Mouse (Mus musculus): ENCODE measurements around the gene Camta1.

The Camta1 gene

DNA sequence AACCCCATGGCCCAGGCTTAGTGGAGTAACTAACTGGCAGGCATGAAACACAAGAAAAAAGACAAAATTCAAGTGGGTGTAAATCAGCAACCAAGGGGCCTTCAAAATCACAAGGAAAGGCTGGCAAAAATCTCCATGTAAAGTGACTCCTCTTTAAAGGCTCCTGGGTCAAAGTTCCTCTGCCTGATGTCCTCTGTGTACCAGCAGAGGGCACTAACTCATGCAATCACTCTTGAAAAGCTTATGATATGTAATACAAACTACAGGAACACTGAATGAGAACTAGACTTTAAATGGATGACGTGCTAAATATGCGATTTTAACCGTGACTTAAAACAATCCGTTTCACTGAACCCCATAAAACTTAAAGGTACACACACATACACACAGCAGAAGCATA lies 83.2 kb downstream of the Camta1 start:
- DNase-seq, result peak; percentile 41

DNA sequence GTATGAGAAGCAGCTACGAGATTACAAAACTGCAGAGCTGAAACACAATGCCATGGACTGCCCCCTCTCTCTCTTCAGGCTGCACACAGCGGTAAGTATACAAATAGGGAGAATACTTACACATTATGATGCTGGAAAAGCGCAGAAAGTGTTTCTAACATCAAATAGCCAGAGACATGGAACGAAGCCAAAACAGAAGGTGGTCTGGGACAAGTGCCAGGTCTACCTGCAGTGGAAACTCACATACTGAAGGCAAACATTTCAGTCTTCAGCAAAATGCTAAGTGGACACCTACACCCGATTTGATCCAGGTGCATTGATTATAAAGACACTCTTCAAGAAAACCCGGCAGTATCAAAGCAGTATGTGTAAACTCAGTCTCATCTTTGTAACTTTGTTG lies 84.2 kb downstream of the Camta1 start:
- DNase-seq, result peak; percentile 53

GRCm38 (mm10) chr4:151775441-151775840 lies 86.2 kb downstream of the Camta1 start:
- no peak for DNase-seq

GRCm38 (mm10) chr4:151773651-151774050 lies 88.0 kb downstream of the Camta1 start:
- DNase-seq, result no peak

DNA sequence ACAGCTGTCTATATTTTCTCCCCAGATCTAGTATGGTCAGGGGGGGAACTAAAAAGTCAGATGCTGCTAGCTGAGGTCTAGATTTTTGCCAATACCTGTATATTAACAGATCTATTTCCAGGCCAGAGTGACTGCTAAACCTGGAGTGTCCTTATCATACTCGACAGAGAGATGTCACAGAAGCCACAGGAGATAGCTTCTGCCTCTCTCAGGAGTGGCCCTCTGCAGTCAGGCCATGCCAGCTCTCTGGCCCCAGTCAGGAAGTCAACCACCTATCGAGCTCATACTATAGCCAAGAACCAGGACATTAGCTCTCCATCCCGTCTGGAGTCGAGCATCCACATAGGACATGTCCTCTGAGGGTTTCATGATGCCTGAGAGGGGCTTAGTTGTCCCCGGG lies 88.7 kb downstream of the Camta1 start:
- no peak for DNase-seq

DNA sequence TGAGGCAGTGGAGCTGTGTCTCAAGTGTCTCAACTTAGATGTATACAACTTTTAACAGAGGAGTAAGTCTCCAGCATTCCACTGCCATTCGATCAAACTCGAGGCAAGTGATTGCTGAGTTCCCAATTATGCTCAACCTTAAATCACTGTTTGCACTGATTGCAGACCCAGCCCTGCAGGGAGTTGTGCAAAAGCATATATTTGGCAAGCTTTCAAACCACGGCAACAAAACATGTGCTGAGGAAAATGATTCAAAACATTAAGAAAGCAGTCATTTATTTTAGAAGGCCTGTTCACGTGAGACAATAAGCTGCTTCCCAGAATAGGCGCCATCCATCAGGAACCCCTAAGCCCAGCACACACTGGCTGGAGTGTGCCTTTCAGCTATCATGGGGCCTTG lies 91.0 kb downstream of the Camta1 start:
- no peak for DNase-seq

- no peak for DNase-seq
These were observed 93.9 kb downstream of the Camta1 start for GRCm38 (mm10) chr4:151767786-151768185.

DNA sequence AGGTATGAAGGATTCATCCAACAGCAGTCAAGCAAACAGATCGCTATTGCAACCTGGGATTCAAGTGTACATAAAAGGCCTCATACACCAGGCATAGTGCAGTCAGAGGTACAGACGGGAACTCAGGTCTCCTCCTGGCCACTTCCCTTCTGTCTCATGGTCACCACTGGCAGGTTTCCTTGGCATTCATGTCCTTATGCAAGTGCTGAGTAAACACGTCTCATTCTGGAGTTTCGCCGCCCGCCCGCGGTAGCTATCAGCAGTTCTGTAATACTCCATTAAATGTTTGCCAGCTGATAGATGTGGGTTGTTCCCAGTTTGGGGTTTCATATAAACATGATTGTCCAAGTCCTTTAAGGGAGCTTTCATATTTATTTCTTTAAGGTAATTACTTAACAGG lies 94.3 kb downstream of the Camta1 start:
- DNase-seq, result no peak

DNA sequence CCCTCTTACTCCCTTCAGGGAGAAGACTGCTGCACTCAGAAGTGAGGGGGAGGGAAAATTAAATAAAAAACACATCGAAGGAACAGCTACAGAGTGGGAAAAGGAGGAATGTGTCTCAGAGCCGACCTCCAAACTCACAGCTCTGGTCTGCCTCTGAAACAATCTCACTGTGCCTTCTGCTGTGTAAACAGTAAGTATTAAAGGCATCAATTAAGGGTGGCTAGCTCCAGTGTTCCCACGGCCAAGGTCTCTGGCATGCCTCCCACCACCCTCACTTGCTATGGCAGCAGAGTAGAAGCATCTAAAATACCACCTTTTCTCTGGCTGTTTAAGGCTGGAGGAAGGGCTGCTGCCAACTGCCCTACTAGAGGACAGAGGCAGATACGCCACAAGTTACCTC lies 96.3 kb downstream of the Camta1 start:
- DNase-seq, result no peak

GRCm38 (mm10) chr4:151763928-151764327 lies 97.7 kb downstream of the Camta1 start:
- DNase-seq, result peak; percentile 79

- peak; percentile 40 for DNase-seq
These were observed 102.6 kb downstream of the Camta1 start for GRCm38 (mm10) chr4:151759095-151759494.

DNA sequence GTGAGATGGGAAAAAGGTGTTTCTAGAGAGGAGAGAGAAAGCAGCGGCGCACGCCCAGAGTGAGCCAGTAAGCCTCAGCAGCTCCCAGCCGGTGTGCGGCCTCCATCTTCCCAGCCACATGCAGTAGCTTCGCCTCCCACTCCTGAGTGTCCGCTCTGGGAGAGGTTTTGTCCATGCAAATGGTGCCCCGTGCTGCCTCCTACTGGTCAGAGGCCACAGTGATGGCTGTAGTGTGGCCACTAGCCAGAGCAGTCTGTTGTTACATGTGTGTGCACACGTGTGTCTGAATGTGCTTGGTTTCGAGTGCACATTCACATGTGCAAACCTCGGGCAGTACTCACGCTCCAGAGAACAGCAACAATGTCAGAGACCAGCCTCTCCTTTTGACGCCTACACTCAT lies 103.3 kb downstream of the Camta1 start:
- no peak for DNase-seq

GRCm38 (mm10) chr4:151757261-151757660 lies 104.4 kb downstream of the Camta1 start:
- no peak for DNase-seq

- DNase-seq, result peak; percentile 45
These were observed 105.3 kb downstream of the Camta1 start for GRCm38 (mm10) chr4:151756400-151756799.

- DNase-seq, result peak; percentile 31
These were observed 108.4 kb downstream of the Camta1 start for GRCm38 (mm10) chr4:151753231-151753630.

DNA sequence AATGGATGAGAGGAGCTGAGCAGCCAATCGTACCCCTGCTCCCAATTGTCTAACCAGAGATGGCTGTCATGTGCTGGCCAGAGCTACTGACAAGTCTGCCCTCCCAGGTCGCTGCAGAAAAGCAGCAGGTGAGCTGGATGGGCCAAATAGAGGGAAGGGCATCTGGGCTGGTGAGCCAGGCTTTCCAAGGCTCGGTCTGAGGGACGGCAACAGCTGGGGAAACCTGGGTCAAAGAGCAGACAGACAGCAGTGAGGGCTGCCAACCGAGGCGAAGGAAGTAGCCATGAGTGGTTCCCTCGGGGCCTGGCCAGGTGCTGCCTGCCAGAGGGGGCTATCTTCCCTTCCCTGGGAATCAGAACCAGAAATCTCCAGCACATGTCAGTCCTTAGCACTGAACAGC lies 109.1 kb downstream of the Camta1 start:
- DNase-seq, result peak; percentile 12

- DNase-seq, result no peak
These were observed 110.3 kb downstream of the Camta1 start for GRCm38 (mm10) chr4:151751270-151751945.

- DNase-seq, result no peak
These were observed 114.0 kb downstream of the Camta1 start for GRCm38 (mm10) chr4:151747723-151748122.

DNA sequence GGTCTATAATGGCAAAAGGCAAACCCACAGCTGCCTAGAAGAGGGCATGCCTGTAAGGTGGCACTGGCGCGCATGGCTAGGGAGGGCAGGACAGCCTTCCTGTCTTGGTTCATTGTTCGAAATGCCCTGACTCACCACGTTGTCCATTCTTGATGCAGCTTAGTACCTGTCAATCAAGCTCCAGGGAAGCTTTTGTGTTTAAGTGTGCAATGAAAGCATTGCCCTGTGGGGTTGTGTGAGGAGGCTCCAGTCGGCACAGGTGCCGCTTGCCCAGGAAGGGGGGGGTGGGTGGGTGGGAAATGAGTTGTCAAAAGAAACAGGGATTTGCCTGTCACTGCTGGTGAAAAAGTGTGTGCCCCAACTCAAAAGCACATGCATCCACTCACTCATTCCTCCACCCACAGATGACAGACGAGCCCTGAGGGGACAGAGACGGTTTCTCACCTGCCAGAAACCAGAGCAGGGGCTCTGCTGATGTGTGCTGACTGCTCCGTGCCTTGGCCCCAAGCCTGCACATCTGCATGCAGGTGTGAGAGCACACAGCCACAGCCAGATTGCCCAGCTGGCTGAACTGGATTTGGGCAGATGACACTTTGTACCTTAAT lies 115.6 kb downstream of the Camta1 start:
- no peak for DNase-seq

DNA sequence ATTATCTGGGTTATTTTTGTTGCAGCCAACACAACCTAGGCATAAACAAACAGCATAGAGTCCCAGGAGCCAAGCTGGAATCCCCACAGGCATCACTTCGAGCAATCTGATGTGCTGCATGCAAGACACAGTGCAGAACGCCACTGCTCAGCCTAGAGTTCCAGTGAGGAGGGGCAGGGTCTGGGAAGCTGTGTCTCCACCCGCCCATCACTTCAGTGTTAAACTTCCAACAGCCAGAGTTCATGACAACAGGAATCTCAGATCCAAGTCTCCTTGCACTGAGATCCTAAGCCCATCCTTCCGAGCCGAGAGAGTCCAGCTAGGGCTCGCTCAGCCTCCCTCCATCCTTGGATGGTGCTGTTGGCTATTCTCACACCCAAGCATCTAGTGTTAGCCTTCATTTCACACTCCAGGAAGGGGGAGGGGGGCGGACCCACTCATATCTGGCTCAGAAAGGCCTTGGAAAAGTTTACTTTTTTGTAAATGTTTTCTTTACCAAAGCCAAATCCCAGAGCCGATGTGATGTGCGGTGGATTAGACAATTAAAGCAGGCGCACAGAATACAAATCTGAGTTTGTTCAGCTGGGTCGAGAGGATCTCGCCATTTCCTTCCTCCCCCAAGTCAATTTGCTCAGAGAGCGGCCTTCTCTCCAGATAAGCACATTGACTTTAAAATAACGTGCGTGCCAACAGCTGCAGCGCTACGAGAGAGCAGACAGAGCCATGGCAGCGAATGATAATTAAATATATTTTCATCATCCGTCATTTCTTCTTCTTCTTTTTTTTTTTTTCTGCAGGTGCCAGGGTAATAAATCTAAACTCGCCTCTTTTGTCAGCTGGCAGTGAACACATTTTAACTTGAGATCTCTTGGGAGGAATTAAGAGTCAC lies 120.2 kb downstream of the Camta1 start:
- peak; percentile 24 for DNase-seq

- no peak for DNase-seq
These were observed 122.2 kb downstream of the Camta1 start for GRCm38 (mm10) chr4:151739348-151739956.

DNA sequence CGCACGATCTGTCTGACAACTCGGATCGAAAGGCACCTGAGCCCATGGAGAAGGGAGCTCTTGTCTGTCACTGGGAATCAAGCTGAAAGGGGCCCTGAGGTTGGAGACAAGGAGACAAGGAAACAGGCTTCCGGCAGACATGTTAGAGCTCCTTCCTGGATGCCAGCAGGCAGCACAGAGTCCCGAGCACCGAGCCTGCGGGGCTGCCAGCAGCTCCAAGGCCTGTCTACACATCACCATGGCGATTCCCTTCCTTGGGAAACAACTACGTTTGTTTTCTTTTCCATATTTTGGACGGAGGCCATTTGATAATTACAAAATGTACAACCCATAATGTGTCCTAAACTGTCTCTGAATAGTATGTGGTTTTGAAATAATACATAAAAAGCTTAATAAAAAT lies 122.8 kb downstream of the Camta1 start:
- DNase-seq, result no peak

- DNase-seq, result peak; percentile 35
These were observed 123.4 kb downstream of the Camta1 start for GRCm38 (mm10) chr4:151738280-151738679.
